Mouse (Mus musculus): ENCODE results near the gene Ramp1. TPM values are rescaled to one million over a fixed set of nuclear protein-coding genes. Genes with fewer than 3 reads are reported as not detected.
A peak's percentile ranks its signal among the peaks of the same experiment; 100 is the strongest.

Gene Ramp1
- polyA plus RNA-seq, 1 experiment: 3.1 TPM

DNA sequence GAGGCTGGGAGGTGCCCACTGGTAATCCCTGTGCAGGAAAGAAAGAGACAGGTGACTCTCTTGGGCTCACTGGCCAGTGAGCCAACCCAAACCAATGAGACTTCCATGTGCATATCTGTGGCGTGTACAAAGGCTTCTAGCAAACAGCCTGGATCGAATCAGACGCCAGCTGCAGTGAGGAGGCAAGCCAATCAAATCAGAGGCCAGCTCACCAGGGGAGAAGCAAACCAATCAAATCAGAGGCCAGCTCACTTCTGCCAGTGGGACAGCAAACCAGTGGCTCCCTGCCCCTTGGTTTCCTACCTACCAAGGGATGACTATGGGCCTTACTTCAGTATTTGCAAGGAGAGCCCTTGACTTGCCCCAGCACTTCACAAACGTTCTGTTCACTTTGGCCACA is 46.9 kb downstream of the Ramp1 start:
- no peak overlapping the region for H3ac ChIP-seq (ENCODE audit: control insufficient read depth, insufficient read length)
- H3K36me3 ChIP-seq (ENCODE audit: control insufficient read depth, insufficient read depth): no peaks in the 10 kb centered on the region
- no peaks in the 10 kb centered on the region for H3K79me2 ChIP-seq (ENCODE audit: control insufficient read depth, insufficient read depth)
- no peak overlapping the region for H3K4me3 ChIP-seq
- TF ChIP-seq MAX (IDR thresholded peaks at IDR 0.05; ENCODE audit: low read depth): no peak
- no peak for TF ChIP-seq MYOG (IDR thresholded peaks at IDR 0.05; ENCODE audit: control insufficient read depth in 1 of 3, insufficient read depth in 1 of 3, insufficient read length in 2 of 3, low read depth in 2 of 3)
- no peak for TF ChIP-seq MYOD1 (IDR thresholded peaks at IDR 0.05; ENCODE audit: control insufficient read depth in 1 of 3, insufficient read length in 2 of 3, low read depth in 2 of 3)
- no peak for TF ChIP-seq POLR2A (IDR thresholded peaks at IDR 0.05; ENCODE audit: insufficient read length, low read depth)
- TF ChIP-seq POLR2AphosphoS2 (IDR thresholded peaks at IDR 0.05; ENCODE audit: insufficient read length, low read depth): no peak
- TF ChIP-seq TCF12 (IDR thresholded peaks at IDR 0.05; ENCODE audit: insufficient read depth, poor library complexity, severe bottlenecking): no peak
- no peak for TF ChIP-seq CEBPB (IDR thresholded peaks at IDR 0.05; ENCODE audit: insufficient read depth, poor library complexity, severe bottlenecking)
- H3K4me2 ChIP-seq (ENCODE audit: low read depth): no peak overlapping the region
- H3K27me3 ChIP-seq (ENCODE audit: control insufficient read depth, insufficient read depth, insufficient read length): no peaks in the 10 kb centered on the region

DNA sequence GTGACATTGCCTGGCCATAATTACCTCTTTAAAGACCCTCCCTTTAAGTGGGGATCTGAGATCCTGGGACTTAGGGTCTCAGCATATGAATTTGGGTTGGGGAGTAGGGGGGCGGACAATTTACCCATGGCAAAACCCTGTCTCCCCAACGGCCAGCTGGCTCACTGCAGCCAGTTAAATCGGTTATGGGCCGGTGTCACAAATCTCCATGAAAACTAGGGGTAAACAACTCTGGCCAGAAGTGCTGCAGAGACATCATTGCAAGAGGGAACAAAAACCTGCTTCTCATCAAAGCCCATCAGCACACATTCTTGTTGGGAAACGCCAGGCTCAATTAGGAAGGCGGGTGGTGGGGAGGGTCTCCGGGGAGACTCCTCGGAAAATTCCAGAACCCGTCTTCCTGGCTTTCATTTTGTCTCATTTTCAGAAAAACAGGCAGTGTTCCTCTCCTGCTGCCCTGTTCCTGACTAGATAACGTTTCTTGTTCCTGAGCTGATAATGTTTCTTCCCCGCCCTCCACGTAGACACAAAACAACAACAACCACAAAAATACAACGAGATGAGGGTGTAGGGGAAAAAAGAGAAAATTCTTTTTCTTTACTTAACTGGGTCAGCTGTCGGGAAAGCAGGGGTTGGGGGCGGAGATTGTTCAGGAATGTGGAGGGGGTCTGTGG is 47.9 kb downstream of the Ramp1 start:
- H3ac ChIP-seq (ENCODE audit: control insufficient read depth, insufficient read length): no peak overlapping the region
- H3K27me3 ChIP-seq (ENCODE audit: control insufficient read depth, insufficient read depth, insufficient read length): no peaks in the 10 kb centered on the region
- no peak overlapping the region for H3K4me2 ChIP-seq (ENCODE audit: low read depth)
- no peaks in the 10 kb centered on the region for H3K36me3 ChIP-seq (ENCODE audit: control insufficient read depth, insufficient read depth)
- no peak overlapping the region for H3K4me3 ChIP-seq
- TF ChIP-seq MYOG (IDR thresholded peaks at IDR 0.05; ENCODE audit: control insufficient read depth in 1 of 3, insufficient read depth in 1 of 3, insufficient read length in 2 of 3, low read depth in 2 of 3) (no peak), POLR2A (IDR thresholded peaks at IDR 0.05; ENCODE audit: insufficient read length, low read depth) (no peak), E2F4 (IDR thresholded peaks at IDR 0.05; ENCODE audit: insufficient read depth) (no peak), REST (IDR thresholded peaks at IDR 0.05; ENCODE audit: insufficient read depth, insufficient read length) (no peak), POLR2AphosphoS2 (IDR thresholded peaks at IDR 0.05; ENCODE audit: insufficient read length, low read depth) (no peak), TCF12 (IDR thresholded peaks at IDR 0.05; ENCODE audit: insufficient read depth, poor library complexity, severe bottlenecking) (no peak), TCF3 (IDR thresholded peaks at IDR 0.05; ENCODE audit: insufficient read length, low read depth) (no peak), USF1 (IDR thresholded peaks at IDR 0.05; ENCODE audit: low read depth) (no peak), SRF (IDR thresholded peaks at IDR 0.05; ENCODE audit: control insufficient read depth, insufficient read length, low read depth) (no peak), MAX (IDR thresholded peaks at IDR 0.05; ENCODE audit: low read depth) (no peak), MYOD1 (IDR thresholded peaks at IDR 0.05; ENCODE audit: control insufficient read depth in 1 of 3, insufficient read length in 2 of 3, low read depth in 2 of 3) (no peak), CEBPB (IDR thresholded peaks at IDR 0.05; ENCODE audit: insufficient read depth, poor library complexity, severe bottlenecking) (no peak)
- H3K79me2 ChIP-seq (ENCODE audit: control insufficient read depth, insufficient read depth): no peaks in the 10 kb centered on the region

DNA sequence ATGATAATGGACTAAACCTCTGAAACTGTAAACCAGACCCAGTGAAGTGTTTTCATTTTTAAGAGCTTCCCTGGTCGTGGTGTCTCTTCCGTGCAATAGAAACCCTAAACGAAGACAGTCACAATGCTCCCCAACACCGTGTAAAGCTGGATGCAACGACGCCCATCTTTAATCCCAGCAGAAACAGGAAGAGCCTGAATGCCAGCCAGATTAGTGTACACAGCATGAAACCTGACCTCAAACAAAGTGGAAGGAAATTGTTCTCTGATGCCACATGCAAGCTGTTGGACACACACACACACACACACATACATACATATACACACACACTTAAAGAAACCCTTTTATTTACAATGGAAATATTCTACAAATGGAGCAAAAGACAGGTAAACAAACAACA is 51.5 kb downstream of the Ramp1 start:
- Histone ChIP-seq H3K4me3 (no peak overlapping the region), H3K79me2 (ENCODE audit: control insufficient read depth, insufficient read depth) (no peaks in the 10 kb centered on the region), H3K36me3 (ENCODE audit: control insufficient read depth, insufficient read depth) (no peaks in the 10 kb centered on the region), H3ac (ENCODE audit: control insufficient read depth, insufficient read length) (no peak overlapping the region), H3K27me3 (ENCODE audit: control insufficient read depth, insufficient read depth, insufficient read length) (no peaks in the 10 kb centered on the region), H3K4me2 (ENCODE audit: low read depth) (no peak overlapping the region)
- no peak for TF ChIP-seq MAX (IDR thresholded peaks at IDR 0.05; ENCODE audit: low read depth)
- TF ChIP-seq TCF3 (IDR thresholded peaks at IDR 0.05; ENCODE audit: insufficient read length, low read depth): no peak
- TF ChIP-seq SRF (IDR thresholded peaks at IDR 0.05; ENCODE audit: control insufficient read depth, insufficient read length, low read depth): no peak
- no peak for TF ChIP-seq REST (IDR thresholded peaks at IDR 0.05; ENCODE audit: insufficient read depth, insufficient read length)
- no peak for TF ChIP-seq MYOD1 (IDR thresholded peaks at IDR 0.05; ENCODE audit: control insufficient read depth in 1 of 3, insufficient read length in 2 of 3, low read depth in 2 of 3)
- TF ChIP-seq MYOG (IDR thresholded peaks at IDR 0.05; ENCODE audit: control insufficient read depth in 1 of 3, insufficient read depth in 1 of 3, insufficient read length in 2 of 3, low read depth in 2 of 3): no peak
- TF ChIP-seq POLR2AphosphoS2 (IDR thresholded peaks at IDR 0.05; ENCODE audit: insufficient read length, low read depth): no peak
- no peak for TF ChIP-seq CEBPB (IDR thresholded peaks at IDR 0.05; ENCODE audit: insufficient read depth, poor library complexity, severe bottlenecking)
- no peak for TF ChIP-seq USF1 (IDR thresholded peaks at IDR 0.05; ENCODE audit: low read depth)
- no peak for TF ChIP-seq E2F4 (IDR thresholded peaks at IDR 0.05; ENCODE audit: insufficient read depth)
- no peak for TF ChIP-seq TCF12 (IDR thresholded peaks at IDR 0.05; ENCODE audit: insufficient read depth, poor library complexity, severe bottlenecking)
- no peak for TF ChIP-seq POLR2A (IDR thresholded peaks at IDR 0.05; ENCODE audit: insufficient read length, low read depth)

DNA sequence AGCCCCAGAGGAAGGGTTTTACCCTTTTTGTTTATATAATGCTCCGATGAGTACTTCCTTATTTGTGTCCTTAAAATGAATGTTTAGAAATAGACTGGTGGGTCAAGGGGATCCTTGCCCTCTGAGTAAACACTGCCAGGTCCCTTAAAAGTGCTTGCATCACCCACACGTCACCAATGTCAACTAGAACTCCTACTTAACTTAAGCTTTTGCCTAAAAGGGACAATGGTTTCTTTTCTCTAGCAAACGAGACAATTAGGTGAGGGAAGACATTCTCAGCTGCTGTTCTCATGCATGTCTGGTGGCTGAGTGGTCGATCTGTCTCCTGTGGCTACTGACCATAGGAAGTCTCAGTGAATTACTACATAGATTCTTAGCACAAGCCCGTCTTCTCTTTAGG is 52.3 kb downstream of the Ramp1 start:
- peak in 2 of 3 experiments; percentile 33 to 57 for TF ChIP-seq MYOD1 (IDR thresholded peaks at IDR 0.05; ENCODE audit: control insufficient read depth in 1 of 3, insufficient read length in 2 of 3, low read depth in 2 of 3)
- TF ChIP-seq E2F4 (IDR thresholded peaks at IDR 0.05; ENCODE audit: insufficient read depth): no peak
- no peaks in the 10 kb centered on the region for H3K36me3 ChIP-seq (ENCODE audit: control insufficient read depth, insufficient read depth)
- H3K79me2 ChIP-seq (ENCODE audit: control insufficient read depth, insufficient read depth): no peaks in the 10 kb centered on the region
- H3K27me3 ChIP-seq (ENCODE audit: control insufficient read depth, insufficient read depth, insufficient read length): no peaks in the 10 kb centered on the region
- H3ac ChIP-seq (ENCODE audit: control insufficient read depth, insufficient read length): no peak overlapping the region
- H3K4me3 ChIP-seq: no peak overlapping the region
- peak overlapping the region; percentile 32 for H3K4me2 ChIP-seq (ENCODE audit: low read depth)

DNA sequence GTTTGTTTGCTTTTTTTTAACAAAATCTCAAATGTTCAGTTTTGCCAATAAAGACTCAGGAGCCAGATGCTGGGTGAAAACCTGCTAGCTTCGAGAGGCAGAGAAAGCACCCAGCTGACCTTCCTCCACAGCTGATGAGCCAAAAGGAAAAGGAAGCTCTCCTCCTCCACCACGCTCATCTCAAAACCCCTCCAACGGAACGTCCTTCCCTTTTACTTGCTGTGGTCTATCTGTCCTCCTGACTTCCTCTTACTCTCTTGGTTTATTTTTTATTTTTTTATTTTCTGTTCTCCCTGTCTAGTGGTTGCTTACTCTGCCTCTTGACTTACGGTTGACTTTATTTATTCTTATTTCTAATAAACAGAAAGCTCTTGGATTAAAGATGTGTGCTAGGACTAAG is 55.8 kb downstream of the Ramp1 start:
- TF ChIP-seq MAX (IDR thresholded peaks at IDR 0.05; ENCODE audit: low read depth) (no peak), POLR2A (IDR thresholded peaks at IDR 0.05; ENCODE audit: insufficient read length, low read depth) (no peak), REST (IDR thresholded peaks at IDR 0.05; ENCODE audit: insufficient read depth, insufficient read length) (no peak), MYOG (IDR thresholded peaks at IDR 0.05; ENCODE audit: control insufficient read depth in 1 of 3, insufficient read depth in 1 of 3, insufficient read length in 2 of 3, low read depth in 2 of 3) (no peak), USF1 (IDR thresholded peaks at IDR 0.05; ENCODE audit: low read depth) (no peak), MYOD1 (IDR thresholded peaks at IDR 0.05; ENCODE audit: control insufficient read depth in 1 of 3, insufficient read length in 2 of 3, low read depth in 2 of 3) (no peak), E2F4 (IDR thresholded peaks at IDR 0.05; ENCODE audit: insufficient read depth) (no peak), TCF12 (IDR thresholded peaks at IDR 0.05; ENCODE audit: insufficient read depth, poor library complexity, severe bottlenecking) (no peak), CEBPB (IDR thresholded peaks at IDR 0.05; ENCODE audit: insufficient read depth, poor library complexity, severe bottlenecking) (no peak), POLR2AphosphoS2 (IDR thresholded peaks at IDR 0.05; ENCODE audit: insufficient read length, low read depth) (no peak), TCF3 (IDR thresholded peaks at IDR 0.05; ENCODE audit: insufficient read length, low read depth) (no peak), SRF (IDR thresholded peaks at IDR 0.05; ENCODE audit: control insufficient read depth, insufficient read length, low read depth) (no peak)
- Histone ChIP-seq H3K79me2 (ENCODE audit: control insufficient read depth, insufficient read depth) (no peaks in the 10 kb centered on the region), H3K36me3 (ENCODE audit: control insufficient read depth, insufficient read depth) (no peaks in the 10 kb centered on the region), H3K27me3 (ENCODE audit: control insufficient read depth, insufficient read depth, insufficient read length) (no peaks in the 10 kb centered on the region), H3K4me3 (no peak overlapping the region), H3K4me2 (ENCODE audit: low read depth) (no peak overlapping the region), H3ac (ENCODE audit: control insufficient read depth, insufficient read length) (no peak overlapping the region)
